Mouse (Mus musculus): Measurements from ENCODE around the gene Ankrd13d. TPM values are rescaled to one million over a fixed set of nuclear protein-coding genes. Genes with fewer than 3 reads are reported as not detected.

Gene Ankrd13d
- polyA plus RNA-seq, 1 experiment, result 2.0 TPM

- 11% methylated on average over 26 of the region's 26 CpGs for WGBS
- peak; percentile 70 for DNase-seq (ENCODE audit: low read depth, low spot score)
These were observed 51.4 kb downstream of the Ankrd13d start, which contains the start of gene Pold4 for GRCm38 (mm10) chr19:4231253-4232185. TSS of gene Pold4 (plus strand) at chr19:4231899.

GRCm38 (mm10) chr19:4230415-4230814 lies 52.5 kb downstream of the Ankrd13d start:
- 66% methylated on average over 8 of the region's 8 CpGs for WGBS
- no peak for DNase-seq (ENCODE audit: low read depth, low spot score)

DNA sequence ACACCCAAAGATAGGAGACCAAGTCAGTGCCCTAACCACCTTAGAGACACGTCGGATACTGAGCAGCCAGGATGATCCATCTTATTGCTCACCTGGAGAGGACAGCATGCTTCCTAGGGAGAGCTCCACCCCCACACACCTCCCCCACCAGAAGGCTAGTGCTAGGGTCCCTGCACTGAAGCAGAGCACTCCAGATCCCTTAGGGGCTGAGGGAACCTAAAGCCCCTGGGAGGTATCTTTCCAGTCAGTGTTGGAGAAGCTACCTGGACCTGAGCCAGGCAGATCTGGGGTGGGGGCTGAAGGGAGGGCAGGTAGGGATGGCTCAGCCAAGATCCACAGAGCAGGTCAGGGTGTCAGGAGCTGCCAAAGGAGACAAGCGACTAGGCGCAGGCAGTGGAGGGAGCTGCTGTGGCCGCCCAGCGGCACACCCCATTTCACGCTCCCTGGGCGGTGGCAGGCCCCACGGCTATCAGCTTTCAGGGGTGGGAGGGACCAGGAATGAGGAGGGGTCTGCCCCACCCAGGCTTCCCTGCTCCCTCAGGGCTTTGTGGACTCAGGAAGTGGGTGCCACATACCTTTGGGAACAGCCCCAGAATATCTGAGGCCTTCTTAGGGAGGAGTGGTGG lies 53.4 kb downstream of the Ankrd13d start:
- 47% methylated on average over 9 of the region's 9 CpGs for WGBS
- DNase-seq (ENCODE audit: low read depth, low spot score), result no peak

GRCm38 (mm10) chr19:4228891-4229290 lies 54.0 kb downstream of the Ankrd13d start:
- WGBS, result 61% methylated on average over 4 of the region's 4 CpGs
- no peak for DNase-seq (ENCODE audit: low read depth, low spot score)

DNA sequence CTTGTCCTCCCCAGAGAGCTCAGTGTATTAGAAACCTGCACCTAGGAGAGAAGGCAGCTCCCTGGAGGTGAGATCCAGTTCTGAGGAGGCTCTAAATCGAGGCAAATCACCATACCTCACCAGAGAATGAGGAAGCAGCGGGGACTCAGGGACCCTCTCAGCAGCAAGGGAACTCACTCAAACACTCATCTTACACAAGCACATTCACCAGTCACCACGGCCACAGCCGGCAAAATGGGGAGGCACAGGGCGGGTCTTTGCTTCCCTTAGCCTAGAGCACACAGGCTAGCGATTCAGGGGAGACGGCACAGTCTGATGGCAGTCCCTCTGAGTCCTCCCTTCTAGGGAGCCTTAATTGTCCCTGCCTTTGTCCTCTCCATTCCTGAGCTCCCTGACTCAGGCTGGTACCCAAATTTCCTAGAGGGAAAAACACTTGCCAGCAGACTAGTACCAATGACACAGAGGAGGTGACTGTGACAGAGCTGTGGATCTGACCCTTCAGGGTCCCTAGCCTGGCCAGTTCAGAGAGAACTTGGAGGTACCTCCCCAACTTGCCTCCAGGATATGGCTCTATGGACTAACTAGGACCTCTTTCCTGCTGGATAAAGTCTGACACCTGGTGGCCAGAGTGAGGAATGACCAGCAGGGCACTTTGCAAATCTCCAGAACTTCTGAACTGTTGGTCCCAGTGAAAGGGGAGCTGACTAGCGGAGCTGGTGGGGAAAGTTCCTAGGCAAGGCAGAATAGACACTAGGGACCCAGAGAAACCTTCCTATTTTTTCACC lies 54.9 kb downstream of the Ankrd13d start:
- DNase-seq (ENCODE audit: low read depth, low spot score), result peak; percentile 58
- 26% methylated on average over 8 of the region's 8 CpGs for WGBS

GRCm38 (mm10) chr19:4227446-4227845 lies 55.5 kb downstream of the Ankrd13d start:
- no peak for DNase-seq (ENCODE audit: low read depth, low spot score)
- WGBS, result 74% methylated on average over 5 of the region's 5 CpGs

DNA sequence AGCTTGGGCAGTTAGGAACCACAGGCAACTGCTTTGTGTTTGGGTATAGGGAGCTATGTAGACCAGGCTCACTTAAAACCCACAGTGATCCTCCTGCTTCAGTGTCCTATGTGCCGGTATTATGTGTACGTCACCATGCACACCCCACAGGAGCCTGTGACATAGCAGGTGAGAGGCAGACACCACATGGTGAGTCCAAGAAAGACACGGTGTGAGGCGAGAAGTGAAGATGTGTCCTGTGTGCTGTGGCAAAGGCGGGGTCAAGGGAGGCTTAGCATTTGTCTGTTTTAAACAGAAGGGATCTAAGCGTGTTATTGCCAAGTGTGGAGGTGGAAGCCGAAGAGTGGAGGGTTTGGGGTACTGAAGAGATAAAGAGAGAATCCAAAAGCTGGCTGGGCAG lies 56.2 kb downstream of the Ankrd13d start:
- DNase-seq (ENCODE audit: low read depth, low spot score), result no peak
- WGBS, result 77% methylated on average over 7 of the region's 7 CpGs

GRCm38 (mm10) chr19:4222165-4222564 lies 60.8 kb downstream of the Ankrd13d start:
- WGBS, result 75% methylated on average over 11 of the region's 11 CpGs
- no peak for DNase-seq (ENCODE audit: low read depth, low spot score)

- 29% methylated on average over 14 of the region's 14 CpGs for WGBS
- no peak for DNase-seq (ENCODE audit: low read depth, low spot score)
These were observed 61.8 kb downstream of the Ankrd13d start for GRCm38 (mm10) chr19:4220957-4221743.

- DNase-seq (ENCODE audit: low read depth, low spot score), result no peak
- WGBS, result 34% methylated on average over 4 of the region's 4 CpGs
These were observed 62.5 kb downstream of the Ankrd13d start for GRCm38 (mm10) chr19:4220416-4220815.

Other genes starting within 250 kb of the Ankrd13d start
- gene Gstp1, start 245.2 kb downstream of the Ankrd13d start, polyA plus RNA-seq (2012; rRNA removed), result 910 and 1,226 TPM in 2 replicates
- 188 and 228 TPM in 2 replicates for gene Gstp2, start 237.1 kb downstream of the Ankrd13d start, polyA plus RNA-seq (2012; rRNA removed)
- gene Gstp3, start 223.6 kb downstream of the Ankrd13d start, polyA plus RNA-seq (2012; rRNA removed), result 19.4 and 21.9 TPM in 2 replicates
- not detected in 2 replicates for gene Cabp2, start 201.6 kb downstream of the Ankrd13d start, polyA plus RNA-seq (2012; rRNA removed)
- gene Cdk2ap2, start 186.0 kb downstream of the Ankrd13d start, polyA plus RNA-seq (2012; rRNA removed), result 319 and 372 TPM in 2 replicates
- 114 and 145 TPM in 2 replicates for gene Pitpnm1, start 183.1 kb downstream of the Ankrd13d start, polyA plus RNA-seq (2012; rRNA removed)
- 62.8 and 63.6 TPM in 2 replicates for gene Aip, start 157.3 kb downstream of the Ankrd13d start, polyA plus RNA-seq (2012; rRNA removed)
- 0.03 TPM in 1 of 2 replicates, not detected in the other for gene Gpr152, start 143.3 kb downstream of the Ankrd13d start, polyA plus RNA-seq (2012; rRNA removed)
- gene Cabp4, start 139.1 kb downstream of the Ankrd13d start, polyA plus RNA-seq (2012; rRNA removed), result 0.45 and 0.88 TPM in 2 replicates
- 385 and 500 TPM in 2 replicates for gene Coro1b, start 134.5 kb downstream of the Ankrd13d start, polyA plus RNA-seq (2012; rRNA removed)
- gene Ptprcap, start 129.5 kb downstream of the Ankrd13d start, polyA plus RNA-seq (2012; rRNA removed), result 56.3 and 62.6 TPM in 2 replicates
- gene Rps6kb2, start 119.8 kb downstream of the Ankrd13d start, polyA plus RNA-seq (2012; rRNA removed), result 37.5 and 49.3 TPM in 2 replicates
- gene Carns1, start 107.7 kb downstream of the Ankrd13d start, polyA plus RNA-seq (2012; rRNA removed), result 3.2 and 3.3 TPM in 2 replicates
- gene Tbc1d10c, start 91.9 kb downstream of the Ankrd13d start, polyA plus RNA-seq (2012; rRNA removed), result 23.0 TPM in 2 replicates
- gene Ppp1ca, start 91.1 kb downstream of the Ankrd13d start, polyA plus RNA-seq (2012; rRNA removed), result 374 and 382 TPM in 2 replicates
- 25.5 and 26.9 TPM in 2 replicates for gene Rad9a, start 81.5 kb downstream of the Ankrd13d start, polyA plus RNA-seq (2012; rRNA removed)
- 7.4 and 8.4 TPM in 2 replicates for gene Clcf1, start 68.9 kb downstream of the Ankrd13d start, polyA plus RNA-seq (2012; rRNA removed)
- not detected in 2 replicates for gene AC109138.7, start 68.8 kb downstream of the Ankrd13d start, polyA plus RNA-seq (2012; rRNA removed)
- 116 and 130 TPM in 2 replicates for gene Pold4, start 51.2 kb downstream of the Ankrd13d start, polyA plus RNA-seq (2012; rRNA removed)
- 102 and 151 TPM in 2 replicates for gene Ssh3, start 14.0 kb downstream of the Ankrd13d start, polyA plus RNA-seq (2012; rRNA removed)
- 99.9 and 108 TPM in 2 replicates for gene Grk2, start 23.1 kb upstream of the Ankrd13d start, polyA plus RNA-seq (2012; rRNA removed)
- gene Kdm2a, start 115.1 kb upstream of the Ankrd13d start, polyA plus RNA-seq (2012; rRNA removed), result 64.6 and 107 TPM in 2 replicates
- gene Rhod, start 156.3 kb upstream of the Ankrd13d start, polyA plus RNA-seq (2012; rRNA removed), result 46.4 and 88.5 TPM in 2 replicates
- 4.4 and 7.7 TPM in 2 replicates for gene Syt12, start 194.3 kb upstream of the Ankrd13d start, polyA plus RNA-seq (2012; rRNA removed)
- 55.0 and 95.2 TPM in 2 replicates for gene 2010003K11Rik, start 215.4 kb upstream of the Ankrd13d start, polyA plus RNA-seq (2012; rRNA removed)
- 14.3 and 21.3 TPM in 2 replicates for gene Pcx, start 227.3 kb upstream of the Ankrd13d start, polyA plus RNA-seq (2012; rRNA removed)